Mouse (Mus musculus) right cerebral cortex, postnatal 25 days (tissue): ENCODE measurements around the gene Minos1.

Source experiments
- DNase-seq: peaks from one replicate; pipeline ENCODE4 v3.0.0; 2022

Minos1 gene

GRCm38 (mm10) chr4:139130701-139131549 lies at the start of gene Minos1:
Gene Minos1, minus strand, starts transcription at chr4:139131113.
- peak; percentile 97 for DNase-seq

- DNase-seq, result no peak
Observed at GRCm38 (mm10) chr4:139179731-139180625, 49.1 kb upstream of the Minos1 start.

GRCm38 (mm10) chr4:139179218-139179617 lies 48.3 kb upstream of the Minos1 start:
- no peak for DNase-seq

GRCm38 (mm10) chr4:139178377-139178776 lies 47.5 kb upstream of the Minos1 start:
- DNase-seq, result no peak

- DNase-seq, result no peak
Observed at GRCm38 (mm10) chr4:139177921-139178320, 47.0 kb upstream of the Minos1 start.

GRCm38 (mm10) chr4:139176023-139176422 lies 45.1 kb upstream of the Minos1 start:
- no peak for DNase-seq

- no peak for DNase-seq
Observed at GRCm38 (mm10) chr4:139175061-139175971, 44.4 kb upstream of the Minos1 start.

- DNase-seq, result no peak
Observed at GRCm38 (mm10) chr4:139169748-139170279, 38.9 kb upstream of the Minos1 start.

GRCm38 (mm10) chr4:139168985-139169747 lies 38.3 kb upstream of the Minos1 start:
- DNase-seq, result no peak

- no peak for DNase-seq
Observed at GRCm38 (mm10) chr4:139167107-139167506, 36.2 kb upstream of the Minos1 start.

GRCm38 (mm10) chr4:139166244-139166643 lies 35.3 kb upstream of the Minos1 start:
- DNase-seq, result no peak

- DNase-seq, result no peak
Observed at GRCm38 (mm10) chr4:139165259-139165658, 34.3 kb upstream of the Minos1 start.

GRCm38 (mm10) chr4:139164082-139164481 lies 33.2 kb upstream of the Minos1 start:
- DNase-seq, result no peak

GRCm38 (mm10) chr4:139161076-139161475 lies 30.2 kb upstream of the Minos1 start:
- DNase-seq, result no peak

GRCm38 (mm10) chr4:139158350-139158749 lies 27.4 kb upstream of the Minos1 start:
- no peak for DNase-seq

GRCm38 (mm10) chr4:139156538-139156937 lies 25.6 kb upstream of the Minos1 start:
- DNase-seq, result no peak

GRCm38 (mm10) chr4:139154576-139155307 lies 23.8 kb upstream of the Minos1 start:
- DNase-seq, result no peak

- no peak for DNase-seq
Observed at GRCm38 (mm10) chr4:139151370-139151769, 20.5 kb upstream of the Minos1 start.

GRCm38 (mm10) chr4:139146760-139147159 lies 15.8 kb upstream of the Minos1 start:
- DNase-seq, result peak; percentile 19

- no peak for DNase-seq
Observed at GRCm38 (mm10) chr4:139145156-139145555, 14.2 kb upstream of the Minos1 start.

- no peak for DNase-seq
Observed at GRCm38 (mm10) chr4:139144577-139144976, 13.7 kb upstream of the Minos1 start.
